Mouse (Mus musculus) lung, adult 18-20 months (tissue): ENCODE results near the gene Crhr1.
A peak's percentile ranks its signal among the peaks of the same experiment; 100 is the strongest.

Experiments used
- DNase-seq, 2 experiments: peaks; one replicate each; pipeline ENCODE4 v3.0.0; 2022; ENCODE audit warnings: mixed read lengths in 2 of 2

Gene Crhr1

DNA sequence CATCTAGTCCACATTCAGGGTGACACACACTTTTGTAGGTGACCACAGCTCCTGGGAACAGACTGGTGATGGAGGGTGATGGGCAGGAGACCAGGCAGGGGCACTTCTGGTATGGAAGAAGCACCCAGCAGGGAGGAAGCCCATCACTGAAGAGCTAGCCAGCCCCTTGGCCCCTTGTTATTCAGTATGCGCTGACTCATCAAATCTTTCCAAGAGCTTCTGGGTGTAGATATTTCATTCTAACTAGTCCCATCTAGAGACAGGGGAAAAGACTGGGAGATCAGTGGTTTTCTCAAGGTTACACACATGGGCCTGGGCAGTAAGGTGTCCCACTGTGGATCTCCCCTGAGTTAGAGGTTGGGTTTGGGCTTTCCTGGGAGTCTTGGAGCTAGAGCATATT lies 12.3 kb downstream of the Crhr1 start:
- no peak for DNase-seq

DNA sequence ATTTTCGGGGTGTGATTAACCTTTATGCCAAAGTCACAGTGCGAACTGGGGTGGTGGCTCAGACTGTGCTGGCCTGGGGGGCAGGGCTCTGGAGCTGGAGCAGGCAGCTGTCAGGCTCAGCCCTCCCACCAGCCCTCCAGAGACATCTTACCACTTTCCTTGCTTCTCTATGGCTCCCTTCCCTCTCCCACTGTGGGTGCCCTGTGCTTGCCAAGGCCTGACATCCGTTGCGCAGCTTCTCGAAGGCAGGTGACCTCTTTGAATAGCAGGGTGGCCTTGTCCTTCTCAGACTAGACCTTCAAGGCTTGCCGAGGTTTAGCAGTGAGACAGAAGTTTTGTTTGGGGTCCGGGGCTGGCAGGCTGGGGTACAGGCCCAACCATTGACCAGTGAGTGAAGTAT lies 16.1 kb downstream of the Crhr1 start:
- DNase-seq = no peak

DNA sequence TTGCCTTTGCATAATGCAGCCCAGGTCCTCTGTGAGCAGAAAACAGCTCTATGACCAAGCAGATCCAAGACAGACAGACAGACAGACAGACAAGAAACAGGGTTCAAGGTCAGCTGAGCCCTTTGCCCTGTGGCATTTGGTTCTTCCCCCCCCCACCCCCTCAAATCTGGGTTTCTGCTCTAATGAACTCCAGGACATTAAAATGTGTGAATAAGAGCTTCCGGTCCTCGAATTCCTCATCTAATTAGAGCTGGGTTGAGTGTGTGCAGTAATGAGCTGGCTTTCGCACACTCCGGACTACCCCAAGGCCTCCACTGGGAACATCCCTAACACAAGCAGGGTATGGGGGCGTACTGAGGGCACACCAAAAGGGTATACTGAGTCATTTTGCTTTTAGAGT lies 18.3 kb downstream of the Crhr1 start:
- DNase-seq = no peak

GRCm38 (mm10) chr11:104154332-104154731 lies 21.7 kb downstream of the Crhr1 start:
- no peak for DNase-seq

DNA sequence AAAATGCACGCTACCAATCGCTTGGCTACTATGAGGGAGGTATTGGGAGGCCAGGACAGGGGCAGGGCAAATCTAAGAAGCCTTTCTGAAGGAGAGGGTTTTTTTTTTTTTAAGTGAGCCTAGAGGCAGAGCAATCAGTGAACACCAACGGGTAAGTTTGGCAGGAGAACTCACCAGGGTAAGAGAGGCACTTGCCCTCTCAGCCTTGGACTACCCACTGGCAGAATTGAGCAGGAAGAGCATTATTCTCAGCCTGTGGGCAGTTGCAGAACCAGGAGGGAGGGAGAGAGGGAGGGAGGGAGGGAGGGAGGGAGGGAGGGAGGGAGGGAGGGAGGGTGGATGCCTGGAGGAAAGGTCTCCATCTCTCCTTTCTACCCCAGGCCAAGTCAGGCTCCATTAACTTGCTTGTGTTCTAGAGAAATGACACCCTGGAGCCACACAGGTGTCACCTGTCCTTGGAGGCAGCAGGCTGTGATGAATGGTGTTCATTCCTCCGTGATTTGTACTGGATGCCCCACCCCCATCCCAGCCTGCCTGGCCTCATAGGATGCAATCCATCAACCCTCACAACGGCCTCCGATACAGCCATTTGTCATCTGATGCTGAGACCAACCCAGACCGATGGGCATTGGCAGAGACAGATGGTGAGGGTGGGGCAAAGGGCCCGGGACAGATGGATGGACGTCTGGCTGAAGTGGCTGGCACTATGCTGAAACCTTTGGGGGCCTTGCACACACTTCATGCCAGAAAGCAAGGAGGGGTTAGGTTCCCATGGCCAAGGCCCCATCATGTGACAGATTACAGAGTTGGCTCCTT lies 22.4 kb downstream of the Crhr1 start:
- no peak for DNase-seq

- no peak for DNase-seq
Measured at GRCm38 (mm10) chr11:104155899-104156298, 23.2 kb downstream of the Crhr1 start.

- no peak for DNase-seq
Measured at GRCm38 (mm10) chr11:104156391-104156790, 23.7 kb downstream of the Crhr1 start.

DNA sequence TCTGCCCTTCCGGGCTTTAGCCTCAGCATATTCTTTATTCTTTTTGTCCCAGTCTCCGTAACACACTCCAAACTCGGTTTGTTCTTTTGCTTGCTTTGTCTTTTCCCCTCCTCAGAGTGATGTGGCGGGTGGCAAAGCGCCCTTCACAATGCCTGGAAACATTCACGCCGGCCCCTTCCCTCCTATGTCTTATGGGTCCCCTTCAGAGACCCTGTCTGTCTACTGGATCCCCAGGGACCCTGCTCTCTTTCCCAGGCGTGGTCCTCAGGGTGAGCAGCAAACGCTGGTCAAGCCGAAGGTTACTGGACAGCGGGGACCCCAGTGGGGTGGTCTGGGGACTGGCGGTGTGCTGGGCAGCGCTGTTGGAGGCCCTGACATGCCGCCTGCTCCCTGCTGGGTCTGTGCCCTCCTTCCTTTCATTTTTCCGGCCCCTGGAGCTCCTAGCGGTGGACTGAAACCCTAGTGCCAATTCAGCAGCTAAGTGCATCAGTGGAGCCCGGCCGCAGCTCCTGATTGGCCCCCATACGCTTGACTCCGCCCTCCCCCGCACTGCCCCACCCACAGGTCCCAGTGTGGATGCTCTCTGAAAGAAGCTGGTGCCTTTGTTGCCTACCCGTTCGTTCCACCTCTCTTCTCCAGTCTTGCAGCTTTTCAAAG lies 25.1 kb downstream of the Crhr1 start:
- DNase-seq = peak; percentile 24 to 33

DNA sequence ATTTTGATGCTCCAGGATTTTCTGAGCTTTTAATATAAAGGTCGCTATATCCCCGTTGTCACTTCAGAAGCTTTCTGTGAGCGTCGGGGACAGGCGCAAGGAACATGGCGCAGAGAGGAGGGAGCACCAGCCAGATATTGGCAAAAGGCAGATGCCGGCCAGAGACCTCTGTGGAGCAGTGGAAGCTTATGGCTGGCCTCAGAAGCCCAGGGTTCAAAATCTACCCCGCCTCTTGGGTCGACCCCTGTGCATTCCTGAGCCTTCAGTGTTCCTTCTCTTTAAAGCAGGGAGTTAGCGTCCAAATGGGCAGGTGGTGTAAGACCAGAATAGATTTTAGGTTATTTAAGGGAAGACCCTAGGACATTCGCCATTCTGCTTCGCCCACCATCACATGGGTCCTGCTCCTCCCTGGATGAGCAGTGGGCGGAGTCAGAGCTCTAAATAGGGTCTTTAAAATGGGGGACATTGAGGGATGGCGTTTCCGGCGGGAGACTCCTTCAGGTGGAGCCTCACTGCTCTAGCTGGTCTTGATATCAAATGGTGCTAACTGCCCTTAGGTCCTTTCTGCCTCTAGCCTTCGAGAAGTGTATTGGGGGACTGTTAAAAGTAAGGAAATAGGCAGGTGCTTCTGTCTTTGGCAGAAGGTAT lies 25.7 kb downstream of the Crhr1 start:
- no peak for DNase-seq

- no peak for DNase-seq
Measured at GRCm38 (mm10) chr11:104159769-104160272, 27.2 kb downstream of the Crhr1 start.

- no peak for DNase-seq
Measured at GRCm38 (mm10) chr11:104161153-104161552, 28.5 kb downstream of the Crhr1 start.

DNA sequence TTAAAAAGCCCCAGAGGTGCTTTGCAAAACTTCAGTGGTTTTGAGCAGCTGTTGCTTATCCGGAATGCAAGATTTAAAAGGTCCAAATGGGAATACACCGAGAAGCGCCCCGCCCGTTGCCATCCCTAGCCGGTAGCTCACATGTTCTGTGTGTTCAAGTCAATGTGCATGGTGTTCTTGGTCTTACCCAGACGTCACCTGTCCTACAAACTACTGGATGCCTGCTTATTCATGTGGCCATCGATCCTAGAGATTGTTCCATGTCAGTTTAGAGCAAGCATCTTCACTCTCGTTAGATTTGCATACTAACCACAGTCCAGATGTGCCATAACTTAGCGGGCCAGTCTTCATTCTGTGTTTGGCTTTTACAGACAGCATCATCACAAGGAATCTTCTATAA lies 31.6 kb downstream of the Crhr1 start:
- no peak for DNase-seq

DNA sequence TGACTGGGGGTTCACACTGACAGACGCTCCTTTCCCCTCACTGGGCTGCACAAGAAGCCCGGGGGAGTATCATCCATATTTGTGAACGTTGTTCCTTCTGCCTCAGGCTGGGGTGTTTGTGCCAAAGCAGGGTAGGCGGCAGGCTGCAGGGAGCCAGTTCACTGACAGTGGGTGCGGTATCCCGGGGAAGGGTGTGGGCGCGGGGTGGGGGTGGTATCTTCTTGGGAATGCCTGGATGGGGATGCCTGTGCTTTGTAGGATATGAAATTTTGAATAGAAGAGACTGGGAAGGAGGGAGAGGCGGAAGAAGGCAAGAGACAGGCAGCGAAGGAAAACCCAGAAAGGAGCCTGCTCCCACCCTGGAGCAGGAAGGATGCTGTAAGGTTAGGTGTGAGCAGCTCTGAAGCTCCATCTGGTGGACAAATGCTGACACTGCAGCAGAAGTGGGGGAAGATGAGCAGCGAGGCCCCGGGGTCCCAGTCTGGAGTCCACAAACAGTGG lies 38.7 kb downstream of the Crhr1 start:
- peak; percentile 39 to 40 for DNase-seq

DNA sequence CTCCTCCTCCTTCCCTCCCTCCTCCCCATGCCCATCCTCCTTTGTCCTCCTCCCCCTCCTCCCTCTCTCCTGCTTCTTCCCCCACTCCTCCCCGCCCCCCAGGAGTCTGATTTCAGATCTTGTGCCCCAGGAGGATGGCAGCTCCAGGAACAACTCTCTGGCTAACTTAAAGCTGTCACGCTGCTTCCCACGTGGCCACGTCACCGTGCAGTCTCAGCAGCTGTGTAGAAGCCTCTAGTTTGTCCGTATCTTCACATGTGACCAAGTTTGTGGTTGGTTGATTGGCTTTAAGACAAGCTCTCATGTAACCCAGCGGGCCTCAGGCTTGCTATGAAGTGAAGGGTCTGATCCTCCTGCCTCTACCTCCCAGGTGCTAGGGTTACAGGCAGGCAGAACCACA lies 46.2 kb downstream of the Crhr1 start:
- no peak for DNase-seq

- no peak for DNase-seq
Measured at GRCm38 (mm10) chr11:104179804-104180203, 47.1 kb downstream of the Crhr1 start.

DNA sequence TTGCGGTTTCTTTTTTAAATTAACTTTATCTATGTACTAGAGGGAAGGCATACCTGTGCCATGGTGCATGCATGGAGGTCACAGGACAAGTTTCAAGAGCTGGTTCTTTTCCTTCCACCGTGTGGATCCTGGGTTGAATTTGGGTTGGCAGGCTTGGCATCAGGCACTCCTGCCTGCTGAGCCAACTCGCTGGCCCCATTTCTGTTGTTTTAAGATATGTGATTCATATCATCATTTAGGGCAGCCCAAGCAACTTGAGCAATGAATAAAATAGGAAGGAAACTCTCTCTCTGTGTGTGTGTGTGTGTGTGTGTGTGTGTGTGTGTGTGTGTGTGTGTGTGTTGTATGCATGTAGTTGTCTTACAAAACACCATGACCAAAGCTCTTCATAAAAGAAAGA lies 49.5 kb downstream of the Crhr1 start:
- DNase-seq = no peak

DNA sequence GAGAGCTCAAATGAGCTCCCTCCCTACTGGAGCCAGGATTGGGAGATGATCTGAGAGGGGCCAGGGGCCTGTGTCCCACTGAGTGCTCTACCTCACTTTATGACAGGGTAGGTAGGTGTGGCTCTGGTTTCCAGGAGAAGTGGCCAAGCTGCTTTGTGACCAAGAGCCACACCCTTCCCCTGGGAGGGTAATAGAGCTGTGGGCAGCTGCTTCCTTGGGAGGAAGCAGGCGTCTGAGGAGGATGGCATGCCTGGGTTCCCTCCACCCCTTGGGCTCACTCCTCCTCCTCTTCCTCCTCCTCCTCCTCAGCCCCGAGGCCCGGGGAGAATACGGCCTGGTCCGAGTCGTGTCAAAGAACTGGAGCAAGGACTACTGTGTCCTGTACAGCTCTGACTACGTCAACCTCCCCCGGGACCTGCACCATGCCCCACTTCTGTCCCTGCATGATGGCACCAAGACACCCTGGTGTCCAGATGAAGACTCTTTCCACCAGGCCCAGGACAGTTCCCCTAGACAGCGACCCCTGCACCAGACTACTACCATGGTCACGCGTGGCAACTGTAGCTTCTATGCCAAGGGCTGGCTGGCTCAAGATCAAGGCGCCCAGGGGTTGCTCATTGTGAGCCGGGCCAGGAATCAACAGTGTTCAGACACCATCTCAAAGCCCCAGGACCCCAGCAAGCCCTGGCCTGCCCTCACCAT lies 53.6 kb downstream of the Crhr1 start, which contains the start of gene Sppl2c:
Gene Sppl2c, plus strand, starts transcription at position 193 of the 702 bp plus-strand sequence.
- DNase-seq = no peak

DNA sequence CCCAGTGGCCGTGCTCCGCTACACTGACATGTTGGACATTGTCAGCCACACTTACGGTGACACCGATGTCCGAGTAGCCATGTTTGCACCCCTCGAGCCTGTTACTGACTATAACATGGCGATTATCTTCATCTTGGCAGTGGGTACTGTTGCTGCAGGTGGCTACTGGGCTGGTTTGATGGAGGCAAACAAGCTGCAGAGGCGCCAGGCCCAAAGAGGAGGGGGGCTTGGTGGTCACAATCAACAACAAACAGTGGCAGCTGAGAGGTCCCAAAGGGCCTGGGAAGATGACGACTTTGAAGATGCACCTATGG lies 54.1 kb downstream of the Crhr1 start:
- DNase-seq = no peak

GRCm38 (mm10) chr11:104187766-104188165 lies 55.1 kb downstream of the Crhr1 start:
- DNase-seq = no peak

GRCm38 (mm10) chr11:104190008-104190407 lies 57.4 kb downstream of the Crhr1 start:
- no peak for DNase-seq

- no peak for DNase-seq
Measured at GRCm38 (mm10) chr11:104195382-104195781, 62.7 kb downstream of the Crhr1 start.

DNA sequence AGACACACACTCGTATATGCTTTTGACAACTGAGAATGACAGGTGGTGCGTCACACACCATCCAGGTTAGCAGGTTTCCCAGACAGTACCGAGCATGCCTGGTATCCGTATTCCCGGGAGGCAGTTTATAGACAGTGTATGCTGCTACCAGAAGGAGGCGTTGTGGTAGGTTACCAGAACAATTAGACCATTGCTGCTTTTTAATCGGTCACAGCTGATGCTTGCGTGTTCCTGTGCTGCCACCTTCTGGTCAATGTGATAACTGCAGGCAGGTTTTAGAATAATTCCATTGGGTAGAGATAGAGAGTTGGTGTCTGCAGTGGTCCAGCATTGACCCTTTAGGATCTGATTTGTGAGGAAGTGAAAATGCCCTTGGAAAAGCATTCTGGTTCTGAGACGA lies 63.1 kb downstream of the Crhr1 start:
- peak; percentile 65 to 79 for DNase-seq

DNA sequence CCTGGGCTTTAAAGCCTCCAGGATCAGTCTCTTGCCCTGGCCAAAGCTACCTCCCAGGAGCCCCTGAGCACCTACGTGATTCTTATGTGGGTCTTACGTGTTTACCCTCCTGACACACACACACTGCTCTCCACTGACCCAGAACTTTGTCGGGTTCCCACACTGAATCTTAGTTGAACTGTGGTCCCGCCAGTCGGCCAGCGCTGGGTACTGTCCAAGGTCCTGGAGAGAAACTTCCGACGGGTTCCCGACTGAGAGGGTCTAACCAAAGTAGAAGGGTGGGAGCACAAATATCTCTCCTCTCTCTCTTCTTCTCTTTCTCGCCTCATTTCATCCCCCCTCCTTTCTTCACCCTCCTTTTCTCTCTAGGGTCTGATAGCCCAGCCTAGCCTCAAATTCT lies 65.2 kb downstream of the Crhr1 start:
- no peak for DNase-seq
